Mouse (Mus musculus): Measurements from ENCODE around the gene Rpl23. TPM values are rescaled to one million over a fixed set of nuclear protein-coding genes. Genes with fewer than 3 reads are reported as not detected.

Gene Rpl23
- polyA plus RNA-seq, 1 experiment: 96.9 TPM

DNA sequence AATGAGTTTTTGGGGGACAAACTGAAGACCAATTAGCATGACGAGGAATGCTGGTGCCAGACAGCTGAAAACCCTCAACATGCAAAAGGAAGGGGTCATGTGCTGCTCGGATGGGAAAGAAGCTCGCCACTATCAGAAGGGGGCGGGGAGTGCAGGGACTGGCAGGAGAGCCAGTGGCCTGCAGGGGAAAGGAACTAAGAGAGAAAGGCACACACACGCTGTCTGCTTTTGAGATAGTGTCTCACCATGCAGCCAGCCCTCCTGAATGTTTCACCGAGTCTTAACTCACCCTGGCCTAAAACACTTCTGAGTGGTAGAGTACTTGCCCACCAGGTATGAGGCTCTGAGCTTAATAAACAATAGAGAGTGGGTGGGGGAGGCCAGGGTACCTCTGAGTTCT is 23.3 kb downstream of the Rpl23 start:
- TF ChIP-seq CTCF (IDR thresholded peaks at IDR 0.05; ENCODE audit: extremely low read depth, insufficient read depth, insufficient read length, insufficient replicate concordance) (no peak), POLR2A (IDR thresholded peaks at IDR 0.05; ENCODE audit: low read depth, low read length) (no peak)
- Histone ChIP-seq H3K4me3 (ENCODE audit: extremely low read depth, insufficient read depth, insufficient read length) (no peak overlapping the region), H3K27ac (ENCODE audit: insufficient read depth, low read length) (no peak overlapping the region), H3K36me3 (ENCODE audit: control insufficient read depth, insufficient read depth, low read length) (peaks cover 37% of the 10 kb centered on the region), H3K27me3 (ENCODE audit: control insufficient read depth, insufficient read depth, low read length) (no peaks in the 10 kb centered on the region), H3K4me1 (ENCODE audit: control insufficient read depth, insufficient read depth, insufficient read length) (no peaks in the 10 kb centered on the region)
- no peak for DNase-seq (ENCODE audit: low read depth in 1 of 2, low spot score in 2 of 2)
- 89% methylated on average over 6 of the region's 6 CpGs for WGBS

DNA sequence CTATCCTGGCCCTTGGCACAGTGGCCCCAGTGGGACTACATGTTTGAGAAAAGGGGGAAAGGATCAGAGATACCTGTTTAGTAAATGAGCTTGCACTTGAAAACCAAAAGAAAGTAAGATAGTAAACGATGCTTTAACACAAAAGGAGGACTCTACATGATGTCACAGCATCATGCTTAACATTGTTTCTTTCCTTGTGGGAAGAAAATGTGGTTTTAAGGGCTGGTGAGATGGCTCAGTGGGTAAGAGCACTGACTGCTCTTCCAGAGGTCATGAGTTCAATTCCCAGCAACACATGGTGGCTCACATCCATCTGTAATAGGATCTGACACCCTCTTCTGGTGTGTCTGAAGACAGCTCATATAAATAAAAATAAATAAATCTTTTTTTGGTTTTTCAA is 24.1 kb downstream of the Rpl23 start:
- 91% methylated on average over 1 of the region's 1 CpGs for WGBS
- TF ChIP-seq POLR2A (IDR thresholded peaks at IDR 0.05; ENCODE audit: low read depth, low read length) (no peak), CTCF (IDR thresholded peaks at IDR 0.05; ENCODE audit: extremely low read depth, insufficient read depth, insufficient read length, insufficient replicate concordance) (no peak)
- H3K4me3 ChIP-seq (ENCODE audit: extremely low read depth, insufficient read depth, insufficient read length): no peak overlapping the region
- peaks cover 40% of the 10 kb centered on the region for H3K36me3 ChIP-seq (ENCODE audit: control insufficient read depth, insufficient read depth, low read length)
- H3K4me1 ChIP-seq (ENCODE audit: control insufficient read depth, insufficient read depth, insufficient read length): no peaks in the 10 kb centered on the region
- DNase-seq (ENCODE audit: low read depth in 1 of 2, low spot score in 2 of 2): no peak
- H3K27ac ChIP-seq (ENCODE audit: insufficient read depth, low read length): no peak overlapping the region
- no peaks in the 10 kb centered on the region for H3K27me3 ChIP-seq (ENCODE audit: control insufficient read depth, insufficient read depth, low read length)

DNA sequence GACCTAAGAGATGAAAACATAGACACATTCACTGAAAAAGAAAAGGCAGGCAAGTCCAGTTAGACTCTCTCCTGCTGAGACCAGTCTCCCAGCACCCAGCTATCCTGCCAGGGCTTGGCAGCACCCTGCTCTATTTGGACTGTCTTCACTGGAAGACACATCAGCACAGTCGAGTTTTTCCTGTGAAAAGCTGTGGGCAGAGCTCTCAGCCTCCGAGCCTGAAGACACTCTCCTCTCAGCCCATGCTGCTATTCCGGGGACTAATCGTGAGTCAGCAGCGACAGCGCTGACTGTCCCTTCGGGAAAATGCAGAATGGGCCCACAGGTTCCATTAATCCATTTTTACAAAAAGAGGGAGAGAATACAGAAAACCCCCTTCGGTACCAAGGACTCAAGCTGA is 29.0 kb downstream of the Rpl23 start:
- no peak for TF ChIP-seq CTCF (IDR thresholded peaks at IDR 0.05; ENCODE audit: extremely low read depth, insufficient read depth, insufficient read length, insufficient replicate concordance)
- TF ChIP-seq POLR2A (IDR thresholded peaks at IDR 0.05; ENCODE audit: low read depth, low read length): no peak
- H3K4me1 ChIP-seq (ENCODE audit: control insufficient read depth, insufficient read depth, insufficient read length): no peaks in the 10 kb centered on the region

DNA sequence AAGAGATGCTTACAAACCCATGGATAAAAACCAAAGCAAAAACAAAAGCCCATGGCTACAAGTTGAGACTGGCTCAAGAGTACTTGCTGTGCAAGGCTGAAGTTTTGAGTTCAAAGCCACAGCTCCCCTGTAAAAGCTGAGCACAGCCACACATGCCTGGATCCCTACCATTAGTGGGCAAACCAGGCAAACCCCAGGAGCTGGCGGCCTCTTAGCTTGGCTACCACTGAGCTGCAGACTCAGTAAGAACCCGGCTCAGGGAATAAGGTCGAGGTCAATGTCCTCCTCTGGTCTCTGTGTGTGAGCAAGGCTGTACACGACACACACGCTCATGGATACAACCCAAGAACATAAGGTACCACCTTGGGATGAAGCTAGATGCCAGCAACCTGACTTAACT is 33.7 kb downstream of the Rpl23 start:
- no peak overlapping the region for H3K27ac ChIP-seq (ENCODE audit: insufficient read depth, low read length)
- H3K4me3 ChIP-seq (ENCODE audit: extremely low read depth, insufficient read depth, insufficient read length): no peak overlapping the region
- no peak for DNase-seq (ENCODE audit: low read depth in 1 of 2, low spot score in 2 of 2)
- H3K27me3 ChIP-seq (ENCODE audit: control insufficient read depth, insufficient read depth, low read length): no peaks in the 10 kb centered on the region
- 90% methylated on average over 5 of the region's 5 CpGs for WGBS
- no peak for TF ChIP-seq POLR2A (IDR thresholded peaks at IDR 0.05; ENCODE audit: low read depth, low read length)
- no peak for TF ChIP-seq CTCF (IDR thresholded peaks at IDR 0.05; ENCODE audit: extremely low read depth, insufficient read depth, insufficient read length, insufficient replicate concordance)
- peaks cover 36% of the 10 kb centered on the region for H3K36me3 ChIP-seq (ENCODE audit: control insufficient read depth, insufficient read depth, low read length)
- H3K4me1 ChIP-seq (ENCODE audit: control insufficient read depth, insufficient read depth, insufficient read length): no peaks in the 10 kb centered on the region

More for the DNA sequence above, 29.0 kb downstream of the Rpl23 start:
- H3K4me3 ChIP-seq (ENCODE audit: extremely low read depth, insufficient read depth, insufficient read length): no peak overlapping the region
- WGBS: 96% methylated on average over 8 of the region's 8 CpGs
- no peaks in the 10 kb centered on the region for H3K27me3 ChIP-seq (ENCODE audit: control insufficient read depth, insufficient read depth, low read length)
- peaks cover 51% of the 10 kb centered on the region for H3K36me3 ChIP-seq (ENCODE audit: control insufficient read depth, insufficient read depth, low read length)
- H3K27ac ChIP-seq (ENCODE audit: insufficient read depth, low read length): no peak overlapping the region
- no peak for DNase-seq (ENCODE audit: low read depth in 1 of 2, low spot score in 2 of 2)

DNA sequence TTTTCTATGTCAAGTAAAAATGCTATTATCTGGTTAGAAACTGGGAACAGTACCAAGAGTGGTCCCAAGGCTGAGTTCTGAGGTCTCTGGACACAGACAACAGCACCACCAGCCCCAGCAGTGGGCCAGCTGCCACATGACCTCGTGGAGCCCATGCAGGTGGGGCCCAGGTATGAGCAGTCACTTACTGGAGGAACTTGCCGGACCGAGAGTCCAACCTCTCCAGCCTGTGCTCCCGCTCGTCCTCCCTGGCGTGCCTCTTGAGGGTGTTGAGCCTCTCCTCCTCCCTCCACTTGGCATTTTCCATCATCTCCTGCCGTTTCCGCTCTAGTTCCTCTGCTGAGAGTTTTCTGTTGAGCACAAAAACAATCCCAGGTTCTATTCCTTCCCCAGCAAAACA is 34.5 kb downstream of the Rpl23 start:
- WGBS: 94% methylated on average over 8 of the region's 8 CpGs
- no peak for DNase-seq (ENCODE audit: low read depth in 1 of 2, low spot score in 2 of 2)
- Histone ChIP-seq H3K4me1 (ENCODE audit: control insufficient read depth, insufficient read depth, insufficient read length) (peaks cover 4% of the 10 kb centered on the region; the same call in 1 of the 2 replicates), H3K4me3 (ENCODE audit: extremely low read depth, insufficient read depth, insufficient read length) (no peak overlapping the region), H3K27ac (ENCODE audit: insufficient read depth, low read length) (no peak overlapping the region), H3K36me3 (ENCODE audit: control insufficient read depth, insufficient read depth, low read length) (peaks cover 29% of the 10 kb centered on the region), H3K27me3 (ENCODE audit: control insufficient read depth, insufficient read depth, low read length) (no peaks in the 10 kb centered on the region)
- TF ChIP-seq CTCF (IDR thresholded peaks at IDR 0.05; ENCODE audit: extremely low read depth, insufficient read depth, insufficient read length, insufficient replicate concordance) (no peak), POLR2A (IDR thresholded peaks at IDR 0.05; ENCODE audit: low read depth, low read length) (no peak)

DNA sequence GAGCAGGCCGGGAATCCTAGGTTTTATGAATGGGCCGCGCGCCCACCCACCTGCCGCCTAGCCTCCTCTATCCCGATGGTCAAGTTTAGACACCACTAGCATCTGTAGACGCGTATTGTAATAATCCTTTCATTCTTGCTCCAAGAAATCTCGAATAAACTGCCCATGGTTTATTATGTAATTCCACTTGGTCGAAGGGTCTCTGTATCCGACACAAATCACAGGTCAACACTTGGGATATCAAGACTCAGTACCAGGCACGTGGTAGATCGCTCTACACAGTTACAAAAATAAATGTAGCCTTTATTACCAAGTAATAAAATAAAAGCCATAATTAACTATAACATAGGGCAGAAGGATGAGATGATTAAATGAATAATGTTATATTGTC is 36.9 kb downstream of the Rpl23 start:
- peaks cover 15% of the 10 kb centered on the region for H3K36me3 ChIP-seq (ENCODE audit: control insufficient read depth, insufficient read depth, low read length)
- peaks cover 10% of the 10 kb centered on the region; the same call in 1 of the 2 replicates for H3K4me1 ChIP-seq (ENCODE audit: control insufficient read depth, insufficient read depth, insufficient read length)
- DNase-seq (ENCODE audit: low read depth in 1 of 2, low spot score in 2 of 2): no peak
- WGBS: 9% methylated on average over 13 of the region's 13 CpGs
- peak overlapping the region; percentile 100 for H3K27ac ChIP-seq (ENCODE audit: insufficient read depth, low read length)
- H3K4me3 ChIP-seq (ENCODE audit: extremely low read depth, insufficient read depth, insufficient read length): peak overlapping the region; percentile 100
- no peaks in the 10 kb centered on the region for H3K27me3 ChIP-seq (ENCODE audit: control insufficient read depth, insufficient read depth, low read length)
- TF ChIP-seq CTCF (IDR thresholded peaks at IDR 0.05; ENCODE audit: extremely low read depth, insufficient read depth, insufficient read length, insufficient replicate concordance): no peak
- no peak for TF ChIP-seq POLR2A (IDR thresholded peaks at IDR 0.05; ENCODE audit: low read depth, low read length)

DNA sequence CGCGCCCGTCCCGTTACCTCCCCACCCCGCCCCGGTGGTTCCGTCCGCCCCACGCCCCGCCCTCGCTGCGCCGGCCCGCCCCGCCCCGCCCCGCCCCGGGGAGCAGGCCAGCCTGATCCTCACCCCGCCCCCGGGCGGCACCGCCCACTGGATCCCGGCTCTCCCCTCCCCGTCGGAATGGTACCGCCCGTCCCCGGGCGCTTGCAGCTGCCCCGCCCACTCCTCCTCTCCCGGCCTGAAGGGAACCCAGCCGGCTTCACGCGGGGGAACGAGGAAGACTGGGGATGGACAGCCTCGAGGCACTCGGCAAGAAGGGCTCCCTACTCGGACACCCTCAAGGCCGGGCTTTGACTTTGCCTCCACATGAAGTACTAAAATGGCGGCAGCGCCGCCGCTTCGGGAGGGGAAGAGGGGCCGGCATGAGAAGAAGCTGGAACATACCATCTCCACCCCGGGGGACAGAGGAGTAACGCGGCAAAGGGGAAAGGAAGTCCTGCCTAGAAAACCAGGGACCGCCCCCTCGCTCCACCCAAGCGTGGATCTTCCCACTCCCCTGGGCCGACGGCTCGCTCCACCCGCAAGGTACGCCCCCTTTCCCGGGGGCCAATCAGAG is 37.4 kb downstream of the Rpl23 start:
- peak; percentile 91 to 96 for DNase-seq (ENCODE audit: low read depth in 1 of 2, low spot score in 2 of 2)
- WGBS: under 1% methylated on average over 37 of the region's 57 CpGs
- Histone ChIP-seq H3K36me3 (ENCODE audit: control insufficient read depth, insufficient read depth, low read length) (peaks cover 11% of the 10 kb centered on the region; the same call in 1 of the 2 replicates), H3K27me3 (ENCODE audit: control insufficient read depth, insufficient read depth, low read length) (no peaks in the 10 kb centered on the region), H3K4me3 (ENCODE audit: extremely low read depth, insufficient read depth, insufficient read length) (peak overlapping the region; percentile 100), H3K27ac (ENCODE audit: insufficient read depth, low read length) (peak overlapping the region; percentile 100), H3K4me1 (ENCODE audit: control insufficient read depth, insufficient read depth, insufficient read length) (peaks cover 15% of the 10 kb centered on the region; the same call in 1 of the 2 replicates)
- TF ChIP-seq CTCF (IDR thresholded peaks at IDR 0.05; ENCODE audit: extremely low read depth, insufficient read depth, insufficient read length, insufficient replicate concordance) (no peak), POLR2A (IDR thresholded peaks at IDR 0.05; ENCODE audit: low read depth, low read length) (no peak)

Measured in spleen, adult 2 months (tissue).